Mouse (Mus musculus): Measurements from ENCODE around the gene Fam186b. TPM values are rescaled to one million over a fixed set of nuclear protein-coding genes. Genes with fewer than 3 reads are reported as not detected.

Fam186b gene
- polyA plus RNA-seq, 1 experiment from 2014 or later: 0.19 TPM

DNA sequence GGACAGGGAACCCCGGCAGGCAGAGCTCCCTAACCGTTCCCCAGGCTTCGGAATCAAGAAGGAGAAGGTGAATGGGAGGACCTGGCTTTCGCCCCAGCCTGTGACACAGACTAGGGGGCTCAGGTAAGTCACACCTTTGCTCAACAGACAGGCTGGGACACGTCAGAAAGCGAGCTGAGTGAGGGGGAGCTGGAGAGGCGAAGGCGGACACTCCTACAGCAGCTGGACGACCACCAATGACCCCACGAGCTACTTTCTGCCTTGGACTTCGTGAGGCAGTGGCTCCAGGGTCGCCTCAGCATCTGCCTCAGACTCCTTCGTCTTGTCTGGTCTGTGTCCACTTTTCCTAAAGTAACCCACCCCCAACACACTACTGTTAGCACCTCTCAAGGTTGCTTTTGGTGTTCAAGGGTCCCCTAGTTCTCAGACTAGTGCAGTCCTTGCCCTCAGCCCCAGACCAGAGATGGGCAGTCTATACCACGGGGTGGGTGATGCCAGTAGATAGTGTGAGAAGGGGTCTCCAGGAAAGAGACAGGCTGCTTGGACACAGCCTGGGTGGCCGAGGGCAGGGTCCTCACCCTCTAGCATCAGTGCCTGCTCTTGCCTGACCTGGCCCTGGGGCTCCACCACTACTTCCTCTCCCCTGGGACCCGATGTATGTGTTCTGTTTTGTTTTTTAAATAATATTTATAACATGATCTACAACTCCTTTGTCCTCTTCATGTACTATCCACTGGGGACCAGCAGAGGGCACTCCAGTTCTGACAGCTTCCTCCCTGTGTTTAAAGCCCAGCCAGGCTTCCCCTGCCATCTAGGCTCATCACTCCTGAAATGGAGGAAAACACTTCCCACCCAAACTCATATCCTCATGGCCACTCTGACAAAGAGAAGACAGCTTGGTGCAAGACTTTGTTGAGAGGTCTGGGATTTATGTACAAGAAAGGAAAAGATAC lies 20.9 kb upstream of the Fam186b start:
- H3K4me1 ChIP-seq (ENCODE audit: control insufficient read depth, insufficient read depth, low read length): no peaks in the 10 kb centered on the region
- WGBS: 78% methylated on average over 16 of the region's 16 CpGs

DNA sequence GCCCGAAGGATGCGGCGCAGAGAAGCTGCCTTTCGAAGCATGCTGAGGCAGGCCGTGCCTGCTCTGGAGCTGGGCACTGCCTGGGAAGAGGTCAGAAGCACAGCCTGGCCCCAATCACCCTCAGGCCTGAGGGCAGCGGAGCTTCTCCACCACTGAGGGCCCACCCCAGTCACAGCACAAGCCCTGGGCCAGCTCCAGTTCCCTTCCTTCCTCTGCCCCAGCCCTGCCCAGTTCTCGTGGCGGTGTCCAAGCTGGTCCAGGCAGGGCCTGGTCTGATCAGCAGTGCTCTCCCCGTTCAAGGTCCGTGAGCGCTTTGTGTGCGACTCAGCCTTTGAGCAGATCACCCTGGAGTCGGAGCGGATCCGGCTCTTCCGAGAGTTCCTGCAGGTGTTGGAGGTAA lies 19.2 kb upstream of the Fam186b start:
- H3K27me3 ChIP-seq (ENCODE audit: control insufficient read depth, insufficient read depth, low read length): no peaks in the 10 kb centered on the region
- H3K36me3 ChIP-seq (ENCODE audit: control insufficient read depth, insufficient read depth, low read length): peaks cover 31% of the 10 kb centered on the region
- WGBS: 92% methylated on average over 16 of the region's 16 CpGs
- DNase-seq (ENCODE audit: low spot score, missing footprints): no peak
- no peak for ATAC-seq (ENCODE audit: low FRiP score)
- H3K9me3 ChIP-seq (ENCODE audit: control insufficient read depth, low read length): no peaks in the 10 kb centered on the region
- no peak overlapping the region for H3K4me3 ChIP-seq (ENCODE audit: low read depth, low read length)
- no peak overlapping the region for H3K9ac ChIP-seq (ENCODE audit: low read length)
- H3K27ac ChIP-seq (ENCODE audit: low read depth, low read length): no peak overlapping the region
- H3K4me1 ChIP-seq (ENCODE audit: control insufficient read depth, insufficient read depth, low read length): no peaks in the 10 kb centered on the region
- no peak overlapping the region for H3K4me2 ChIP-seq

More for the DNA sequence above, 20.9 kb upstream of the Fam186b start:
- DNase-seq (ENCODE audit: low spot score, missing footprints) (peak; percentile 93), ATAC-seq (ENCODE audit: low FRiP score) (peak; percentile 68; the same call in 1 of the 2 replicates)
- no peaks in the 10 kb centered on the region for H3K27me3 ChIP-seq (ENCODE audit: control insufficient read depth, insufficient read depth, low read length)
- no peaks in the 10 kb centered on the region for H3K9me3 ChIP-seq (ENCODE audit: control insufficient read depth, low read length)
- no peak overlapping the region for H3K4me2 ChIP-seq
- H3K4me3 ChIP-seq (ENCODE audit: low read depth, low read length): no peak overlapping the region
- peak overlapping the region; percentile 41 for H3K27ac ChIP-seq (ENCODE audit: low read depth, low read length)
- peak overlapping the region; percentile 39 for H3K9ac ChIP-seq (ENCODE audit: low read length)
- H3K36me3 ChIP-seq (ENCODE audit: control insufficient read depth, insufficient read depth, low read length): peaks cover 26% of the 10 kb centered on the region

DNA sequence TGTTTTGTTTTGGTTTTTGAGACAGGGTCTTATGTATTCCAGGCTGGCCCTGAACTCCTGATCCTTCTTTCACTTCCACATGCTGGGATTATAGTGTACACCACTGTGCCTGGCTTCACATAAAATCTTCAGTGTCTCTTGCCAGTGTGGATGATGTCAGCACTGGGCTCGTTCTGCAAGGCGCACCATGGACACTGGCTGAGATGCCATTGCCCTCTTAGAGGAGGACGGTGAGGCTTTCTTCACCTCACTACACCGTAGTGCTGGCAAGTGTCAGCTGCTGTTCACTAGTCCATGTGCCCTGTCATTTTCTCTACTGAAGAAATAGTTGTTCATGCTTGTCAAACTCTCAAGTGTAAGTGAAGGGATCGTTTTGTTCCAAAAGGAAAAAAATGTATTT lies 14.9 kb upstream of the Fam186b start:
- Histone ChIP-seq H3K9me3 (ENCODE audit: control insufficient read depth, low read length) (no peaks in the 10 kb centered on the region), H3K4me3 (ENCODE audit: low read depth, low read length) (no peak overlapping the region), H3K4me1 (ENCODE audit: control insufficient read depth, insufficient read depth, low read length) (no peaks in the 10 kb centered on the region), H3K36me3 (ENCODE audit: control insufficient read depth, insufficient read depth, low read length) (peaks cover 41% of the 10 kb centered on the region), H3K4me2 (no peak overlapping the region), H3K27me3 (ENCODE audit: control insufficient read depth, insufficient read depth, low read length) (no peaks in the 10 kb centered on the region), H3K27ac (ENCODE audit: low read depth, low read length) (no peak overlapping the region), H3K9ac (ENCODE audit: low read length) (no peak overlapping the region)
- DNase-seq (ENCODE audit: low spot score, missing footprints) (peak; percentile 61), ATAC-seq (ENCODE audit: low FRiP score) (no peak)
- 90% methylated on average over 5 of the region's 5 CpGs for WGBS

DNA sequence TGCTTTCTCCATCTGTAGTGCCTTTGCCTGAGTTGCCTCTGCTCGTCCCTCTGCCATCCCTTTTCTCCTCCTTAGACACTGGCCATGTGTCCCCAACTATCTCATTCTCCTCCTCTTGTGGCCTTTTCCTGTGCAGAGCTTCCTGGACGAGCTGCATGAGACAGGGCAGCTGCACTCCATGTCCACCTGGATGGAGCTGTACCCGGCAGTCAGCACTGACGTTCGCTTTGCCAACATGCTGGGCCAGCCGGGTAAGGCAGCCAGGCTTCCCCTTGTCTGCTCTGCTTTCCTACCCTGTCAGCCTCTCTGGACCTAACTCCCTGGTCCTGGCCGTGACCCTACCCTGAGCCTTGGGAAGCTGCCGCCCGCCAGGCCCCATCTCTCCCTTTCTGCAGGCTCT lies 13.9 kb upstream of the Fam186b start:
- no peak overlapping the region for H3K4me2 ChIP-seq
- H3K27ac ChIP-seq (ENCODE audit: low read depth, low read length): no peak overlapping the region
- no peak overlapping the region for H3K9ac ChIP-seq (ENCODE audit: low read length)
- H3K4me1 ChIP-seq (ENCODE audit: control insufficient read depth, insufficient read depth, low read length): no peaks in the 10 kb centered on the region
- no peaks in the 10 kb centered on the region for H3K27me3 ChIP-seq (ENCODE audit: control insufficient read depth, insufficient read depth, low read length)
- ATAC-seq (ENCODE audit: low FRiP score) (no peak), DNase-seq (ENCODE audit: low spot score, missing footprints) (peak; percentile 65)
- WGBS: 95% methylated on average over 9 of the region's 9 CpGs
- no peaks in the 10 kb centered on the region for H3K9me3 ChIP-seq (ENCODE audit: control insufficient read depth, low read length)
- peaks cover 37% of the 10 kb centered on the region for H3K36me3 ChIP-seq (ENCODE audit: control insufficient read depth, insufficient read depth, low read length)
- H3K4me3 ChIP-seq (ENCODE audit: low read depth, low read length): no peak overlapping the region

DNA sequence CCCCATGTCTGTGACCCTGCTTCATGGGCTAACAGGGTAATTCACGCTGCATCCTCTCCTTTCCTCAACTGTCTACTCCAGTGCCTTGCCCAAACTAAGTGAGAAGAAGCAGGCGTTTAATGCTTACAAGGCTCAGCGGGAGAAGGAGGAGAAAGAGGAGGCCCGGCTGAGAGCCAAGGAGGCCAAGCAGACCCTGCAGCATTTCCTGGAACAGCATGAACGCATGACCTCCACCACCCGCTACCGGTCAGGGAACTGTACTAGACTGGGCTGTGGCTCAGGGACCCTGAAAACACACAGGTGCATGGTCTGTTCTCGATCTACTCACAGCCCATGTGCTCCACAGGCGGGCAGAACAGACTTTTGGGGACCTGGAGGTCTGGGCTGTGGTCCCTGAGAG lies 11.8 kb upstream of the Fam186b start:
- 93% methylated on average over 9 of the region's 9 CpGs for WGBS

DNA sequence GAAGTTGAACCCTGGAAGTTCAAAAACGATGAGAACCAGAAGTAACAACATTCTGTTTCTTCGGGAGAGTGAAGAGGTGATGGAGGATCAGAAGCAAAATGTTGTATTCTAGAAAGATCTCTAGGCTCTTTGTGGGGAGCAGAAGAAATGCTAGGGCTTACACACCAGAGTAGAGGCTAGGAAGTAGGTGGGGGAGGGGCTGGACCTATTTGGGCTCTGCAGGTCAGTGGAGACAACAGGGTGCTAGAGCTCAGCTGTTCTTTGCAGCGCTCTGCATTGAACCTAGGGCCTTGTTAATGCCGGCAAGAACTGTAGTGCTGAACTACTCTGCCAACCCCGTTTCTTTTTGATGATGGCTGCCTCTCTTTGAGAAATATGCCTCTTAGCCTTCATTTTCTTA lies 525 bp upstream of the Fam186b start:
- DNase-seq (ENCODE audit: low spot score, missing footprints): no peak
- Histone ChIP-seq H3K9ac (ENCODE audit: low read length) (no peak overlapping the region), H3K4me1 (ENCODE audit: control insufficient read depth, insufficient read depth, low read length) (peaks cover 11% of the 10 kb centered on the region), H3K4me2 (peak overlapping the region; percentile 56), H3K27me3 (ENCODE audit: control insufficient read depth, insufficient read depth, low read length) (no peaks in the 10 kb centered on the region), H3K4me3 (ENCODE audit: low read depth, low read length) (peak overlapping the region; percentile 70), H3K36me3 (ENCODE audit: control insufficient read depth, insufficient read depth, low read length) (no peaks in the 10 kb centered on the region), H3K9me3 (ENCODE audit: control insufficient read depth, low read length) (no peaks in the 10 kb centered on the region), H3K27ac (ENCODE audit: low read depth, low read length) (no peak overlapping the region)
- 40% methylated on average over 5 of the region's 5 CpGs for WGBS
- ATAC-seq (ENCODE audit: low FRiP score): no peak

More for the DNA sequence above, 11.8 kb upstream of the Fam186b start:
- no peaks in the 10 kb centered on the region for H3K4me1 ChIP-seq (ENCODE audit: control insufficient read depth, insufficient read depth, low read length)
- H3K36me3 ChIP-seq (ENCODE audit: control insufficient read depth, insufficient read depth, low read length): peaks cover 38% of the 10 kb centered on the region
- H3K27ac ChIP-seq (ENCODE audit: low read depth, low read length): no peak overlapping the region
- no peaks in the 10 kb centered on the region for H3K9me3 ChIP-seq (ENCODE audit: control insufficient read depth, low read length)
- H3K27me3 ChIP-seq (ENCODE audit: control insufficient read depth, insufficient read depth, low read length): no peaks in the 10 kb centered on the region
- peak; percentile 41 for DNase-seq (ENCODE audit: low spot score, missing footprints)
- no peak for ATAC-seq (ENCODE audit: low FRiP score)
- no peak overlapping the region for H3K4me2 ChIP-seq
- H3K9ac ChIP-seq (ENCODE audit: low read length): no peak overlapping the region
- no peak overlapping the region for H3K4me3 ChIP-seq (ENCODE audit: low read depth, low read length)

DNA sequence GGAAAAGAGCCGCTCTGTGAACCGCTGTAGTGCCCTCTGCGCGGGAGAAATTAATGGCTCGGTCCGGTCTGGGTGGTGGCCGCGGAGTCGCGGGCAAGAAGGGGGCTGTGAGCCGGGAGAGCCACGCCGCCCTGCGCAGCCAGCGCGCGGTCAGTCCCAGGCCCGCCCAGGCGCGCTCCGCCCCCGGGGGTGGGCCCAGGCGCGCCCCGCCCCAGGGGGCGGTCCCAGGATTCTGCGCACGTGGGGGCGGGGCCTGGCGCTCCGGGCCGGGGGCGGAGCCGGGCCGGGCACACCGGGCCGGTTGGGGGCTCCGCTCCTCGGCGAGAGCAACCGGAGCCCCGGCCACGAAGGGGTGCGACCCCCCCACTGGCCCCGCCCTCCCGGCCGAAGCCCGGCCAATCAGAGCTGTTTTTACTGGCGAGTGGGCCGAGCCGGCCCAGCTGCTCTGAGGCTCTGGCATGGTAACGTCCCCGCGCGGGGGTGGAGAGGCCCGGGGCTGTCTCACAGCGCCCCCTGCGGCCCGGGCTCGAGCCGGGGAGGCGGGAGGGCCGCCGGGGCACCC lies 794 bp downstream of the Fam186b start, which contains the start of gene Prpf40b:
Prpf40b (plus strand) TSS at position 275 of the 562 bp plus-strand sequence.
- Histone ChIP-seq H3K4me3 (ENCODE audit: low read depth, low read length) (peak within 1 kb of the TSS; percentile 70), H3K27me3 (ENCODE audit: control insufficient read depth, insufficient read depth, low read length) (no peaks in the 10 kb centered on the region), H3K36me3 (ENCODE audit: control insufficient read depth, insufficient read depth, low read length) (no peaks in the 10 kb centered on the region), H3K4me1 (ENCODE audit: control insufficient read depth, insufficient read depth, low read length) (peaks cover 11% of the 10 kb centered on the region), H3K4me2 (peak within 1 kb of the TSS; percentile 56), H3K27ac (ENCODE audit: low read depth, low read length) (peak within 1 kb of the TSS; percentile 87), H3K9ac (ENCODE audit: low read length) (peak within 1 kb of the TSS; percentile 81), H3K9me3 (ENCODE audit: control insufficient read depth, low read length) (no peaks in the 10 kb centered on the region)
- 0% methylated on average over 52 of the region's 64 CpGs for WGBS
- DNase-seq (ENCODE audit: low spot score, missing footprints) (peak; percentile 99), ATAC-seq (ENCODE audit: low FRiP score) (peak; percentile 97)

DNA sequence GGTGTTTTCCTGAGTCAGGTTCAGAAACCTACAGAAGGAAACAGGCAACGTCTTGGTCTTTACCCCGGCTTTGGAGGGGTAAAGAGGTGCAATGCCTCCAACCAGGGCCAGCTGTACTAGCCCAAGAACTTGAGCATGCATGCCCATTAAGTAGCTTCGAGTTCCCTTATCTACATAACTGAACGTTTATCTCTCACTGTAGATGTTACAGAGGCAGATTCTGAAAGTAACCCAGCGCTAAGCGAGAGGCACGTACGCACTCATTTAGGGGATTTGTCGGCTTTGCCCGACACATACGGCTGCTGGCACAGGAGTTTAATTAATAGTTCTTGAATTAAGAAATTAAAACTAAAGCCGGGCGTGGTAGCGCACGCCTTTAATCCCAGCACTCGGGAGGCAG lies 1.4 kb downstream of the Fam186b start:
- Histone ChIP-seq H3K4me1 (ENCODE audit: control insufficient read depth, insufficient read depth, low read length) (peaks cover 11% of the 10 kb centered on the region), H3K9me3 (ENCODE audit: control insufficient read depth, low read length) (no peaks in the 10 kb centered on the region), H3K27me3 (ENCODE audit: control insufficient read depth, insufficient read depth, low read length) (no peaks in the 10 kb centered on the region), H3K36me3 (ENCODE audit: control insufficient read depth, insufficient read depth, low read length) (no peaks in the 10 kb centered on the region), H3K9ac (ENCODE audit: low read length) (peak overlapping the region; percentile 81), H3K4me2 (peak overlapping the region; percentile 56), H3K27ac (ENCODE audit: low read depth, low read length) (no peak overlapping the region), H3K4me3 (ENCODE audit: low read depth, low read length) (peak overlapping the region; percentile 70)
- 37% methylated on average over 16 of the region's 16 CpGs for WGBS
- ATAC-seq (ENCODE audit: low FRiP score) (peak; percentile 3; the same call in 1 of the 2 replicates), DNase-seq (ENCODE audit: low spot score, missing footprints) (peak; percentile 89)

DNA sequence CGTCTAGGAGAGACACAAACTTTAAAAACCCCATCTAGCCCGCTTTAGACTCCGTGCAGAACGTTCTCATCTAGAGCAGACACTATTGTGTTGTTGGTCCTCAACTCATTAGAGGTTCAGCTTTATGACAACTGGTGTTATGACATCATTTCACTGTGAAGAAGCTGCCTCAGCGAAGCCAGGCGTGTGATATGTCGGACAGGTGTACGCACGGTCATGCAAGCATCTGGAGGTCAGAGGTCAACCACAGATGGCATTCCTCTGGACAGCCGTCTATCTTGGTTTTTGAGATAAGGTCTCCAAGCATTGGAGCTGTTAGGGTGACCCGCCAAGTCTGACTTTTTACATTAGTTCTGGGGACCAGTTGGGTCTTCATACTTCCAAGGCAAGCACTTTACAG lies 5.1 kb downstream of the Fam186b start:
- ATAC-seq (ENCODE audit: low FRiP score) (no peak), DNase-seq (ENCODE audit: low spot score, missing footprints) (no peak)
- Histone ChIP-seq H3K27me3 (ENCODE audit: control insufficient read depth, insufficient read depth, low read length) (no peaks in the 10 kb centered on the region), H3K4me3 (ENCODE audit: low read depth, low read length) (no peak overlapping the region), H3K36me3 (ENCODE audit: control insufficient read depth, insufficient read depth, low read length) (no peaks in the 10 kb centered on the region), H3K9ac (ENCODE audit: low read length) (no peak overlapping the region), H3K27ac (ENCODE audit: low read depth, low read length) (no peak overlapping the region), H3K4me1 (ENCODE audit: control insufficient read depth, insufficient read depth, low read length) (peaks cover 4% of the 10 kb centered on the region), H3K9me3 (ENCODE audit: control insufficient read depth, low read length) (no peaks in the 10 kb centered on the region), H3K4me2 (no peak overlapping the region)
- 90% methylated on average over 11 of the region's 11 CpGs for WGBS

Measured in midbrain, embryonic 11.5 days (tissue).